Mouse (Mus musculus) skeletal muscle tissue, adult 2 months (tissue): Measurements from ENCODE around the gene Smim10l1.

Experiments used
- DNase-seq: peaks from one replicate; pipeline ENCODE4 v3.0.0-alpha.2; 2012; ENCODE audit warnings: low read depth, low spot score

Gene Smim10l1

DNA sequence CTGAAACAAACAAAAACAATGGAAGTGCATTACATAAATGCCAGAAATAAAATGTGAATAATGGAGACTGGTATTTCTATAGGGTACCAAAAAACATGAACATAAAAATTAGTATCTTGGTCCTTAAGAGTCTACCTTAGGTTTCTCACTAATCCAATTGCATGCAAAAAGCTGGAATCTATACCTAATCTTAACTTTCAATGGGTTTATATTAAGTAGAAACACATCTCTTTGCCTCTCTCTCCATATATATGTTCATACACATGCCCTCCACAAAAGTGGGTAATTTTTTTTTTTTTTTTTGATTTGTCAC lies at the start of gene Smim10l1:
Gene Smim10l1 (plus strand): TSS at position 301 of the 313 bp plus-strand sequence.
- no peak for DNase-seq

DNA sequence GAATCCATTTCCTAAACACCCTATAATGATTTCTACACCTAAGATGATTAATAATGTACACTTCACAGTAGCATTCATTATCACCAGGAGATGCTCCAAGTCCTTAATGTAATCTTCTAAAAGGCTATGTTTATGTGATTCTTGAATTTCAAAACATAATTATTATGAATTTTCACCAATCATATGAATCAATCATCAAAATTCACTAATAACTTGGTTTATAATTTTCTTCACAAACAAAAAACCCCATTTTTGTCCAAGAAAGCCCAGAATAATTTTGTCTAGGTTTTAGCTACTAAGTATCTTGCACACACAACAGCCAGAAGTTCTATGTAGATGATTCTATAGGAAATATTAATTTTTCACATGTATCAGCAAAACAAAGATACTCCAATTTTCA lies 49.0 kb upstream of the Smim10l1 start, which contains the start of gene Tas2r140:
Gene Tas2r140 (minus strand): TSS at position 101 of the 400 bp plus-strand sequence.
- DNase-seq = no peak

DNA sequence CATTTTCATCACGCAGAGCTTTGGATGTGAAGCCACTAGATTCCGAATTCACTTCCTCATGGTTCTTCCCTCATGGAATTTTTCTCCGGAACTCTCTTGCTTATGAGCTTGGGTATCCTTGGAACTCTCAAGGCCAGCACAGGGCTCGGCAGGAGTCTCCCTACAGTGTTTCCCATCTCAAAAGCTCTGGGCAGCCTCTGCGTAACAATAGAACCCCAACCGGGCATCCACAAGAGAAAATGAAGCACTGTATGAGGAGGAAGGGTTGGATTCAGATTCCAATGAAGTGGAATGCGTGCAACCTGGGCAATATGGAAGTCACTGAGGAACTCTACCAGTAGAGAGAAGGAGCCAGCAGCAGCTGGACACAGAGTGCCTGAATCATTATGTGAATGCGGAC lies 12.5 kb upstream of the Smim10l1 start:
- no peak for DNase-seq

DNA sequence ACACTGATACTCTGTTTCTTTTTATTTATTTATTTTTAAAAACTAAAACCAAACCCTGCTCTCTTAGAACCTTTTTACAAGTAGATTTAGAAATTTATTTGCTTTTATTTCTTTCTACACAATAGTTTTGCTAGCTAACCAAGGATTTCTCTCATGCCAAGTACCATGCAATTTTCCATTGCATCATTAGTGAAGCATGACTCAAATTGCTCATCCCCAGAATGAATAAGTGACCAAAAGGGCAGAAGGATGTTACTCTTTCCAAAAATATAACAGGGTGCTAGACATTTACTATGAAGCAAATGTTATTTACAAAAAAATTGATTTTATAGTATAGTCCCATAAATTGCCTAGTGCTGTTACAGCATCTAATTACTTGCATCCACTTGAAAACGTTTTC lies 2.3 kb upstream of the Smim10l1 start:
- DNase-seq = no peak

DNA sequence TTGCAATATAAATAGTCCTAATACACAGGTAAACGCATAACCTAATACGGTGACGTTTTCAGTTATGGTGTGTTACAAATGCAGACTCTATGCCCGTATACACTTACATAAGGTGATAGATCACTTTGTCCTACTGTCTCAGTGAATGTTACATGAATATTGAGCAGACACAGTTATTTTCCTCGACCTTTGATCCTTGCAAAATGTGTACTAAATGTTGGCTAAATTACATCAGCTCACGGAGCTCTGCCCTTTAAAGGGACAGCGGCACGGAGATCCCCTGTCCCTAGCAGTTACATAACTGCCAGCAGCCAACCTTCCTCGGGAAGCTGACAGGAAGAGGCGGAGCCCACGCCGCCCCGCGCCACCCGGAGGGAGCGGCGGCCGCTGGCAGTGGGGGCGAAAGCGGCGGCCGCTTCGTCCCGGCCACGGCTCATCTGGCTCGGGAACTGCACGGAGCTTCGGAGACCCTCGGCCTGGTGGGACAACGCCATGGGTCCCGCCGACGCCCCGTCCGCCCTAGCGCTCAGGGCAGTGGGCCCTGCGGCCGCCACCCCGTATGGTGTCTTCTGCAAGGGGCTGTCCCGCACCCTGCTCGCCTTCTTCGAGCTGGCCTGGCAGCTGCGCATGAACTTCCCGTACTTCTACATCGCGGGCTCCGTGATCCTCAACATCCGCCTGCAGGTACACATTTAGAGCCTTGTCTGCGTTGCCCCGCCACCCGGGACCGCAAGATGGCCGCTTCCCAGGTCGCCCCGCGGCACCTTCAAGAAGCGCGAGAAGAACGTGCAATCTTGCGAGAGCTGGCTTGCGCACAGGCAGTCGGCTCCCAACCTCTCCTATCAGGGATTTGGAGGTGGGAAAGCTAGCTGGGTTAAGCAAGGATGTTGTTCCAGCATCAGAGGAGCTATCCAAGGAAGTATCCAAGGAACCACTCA lies 482 bp downstream of the Smim10l1 start:
- peak; percentile 93 for DNase-seq
